Mouse (Mus musculus): ENCODE measurements around the gene Cfap43.
A peak's percentile ranks its signal among the peaks of the same experiment; 100 is the strongest.

Gene Cfap43

DNA sequence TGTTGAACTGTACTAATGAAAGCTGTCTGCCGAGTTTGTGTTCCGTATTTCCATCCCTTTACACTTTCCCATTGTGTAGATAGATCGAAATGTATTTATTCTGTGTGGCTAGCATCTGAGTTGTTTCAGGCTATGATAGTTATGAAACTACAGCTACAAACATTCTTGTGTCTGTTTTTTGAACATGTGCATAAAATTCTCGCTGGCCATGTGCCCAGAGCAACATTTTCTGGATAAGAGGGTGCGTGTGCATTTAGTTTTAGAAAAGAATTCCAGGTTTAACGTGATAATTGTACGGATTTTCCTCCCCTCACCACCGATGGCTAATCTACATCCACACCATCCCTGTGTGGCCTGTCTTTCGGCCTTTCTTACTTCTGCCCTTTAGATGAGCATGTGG lies 205.6 kb downstream of the Cfap43 start:
- no peak for DNase-seq (ENCODE audit: low read depth, low spot score)

DNA sequence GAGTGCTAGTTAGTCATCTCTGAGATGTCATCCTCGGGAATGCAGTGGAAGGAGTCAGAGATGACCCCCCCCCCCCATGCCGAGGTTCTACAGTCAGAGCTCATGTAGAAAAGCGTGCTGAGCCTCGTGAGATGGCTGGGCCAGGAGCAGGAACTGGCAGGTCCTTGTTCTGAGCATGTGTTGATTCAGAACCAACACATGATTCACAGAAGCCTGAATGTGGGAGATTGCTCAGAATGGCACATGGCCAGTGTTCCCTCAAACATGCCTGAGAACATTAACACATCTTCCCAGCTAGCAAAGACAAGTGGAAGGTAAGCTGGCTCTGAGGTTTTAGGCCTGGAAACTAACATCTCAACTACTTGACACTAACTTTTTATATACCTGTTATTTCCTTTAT lies 208.7 kb downstream of the Cfap43 start:
- peak; percentile 54 for DNase-seq (ENCODE audit: low read depth, low spot score)

DNA sequence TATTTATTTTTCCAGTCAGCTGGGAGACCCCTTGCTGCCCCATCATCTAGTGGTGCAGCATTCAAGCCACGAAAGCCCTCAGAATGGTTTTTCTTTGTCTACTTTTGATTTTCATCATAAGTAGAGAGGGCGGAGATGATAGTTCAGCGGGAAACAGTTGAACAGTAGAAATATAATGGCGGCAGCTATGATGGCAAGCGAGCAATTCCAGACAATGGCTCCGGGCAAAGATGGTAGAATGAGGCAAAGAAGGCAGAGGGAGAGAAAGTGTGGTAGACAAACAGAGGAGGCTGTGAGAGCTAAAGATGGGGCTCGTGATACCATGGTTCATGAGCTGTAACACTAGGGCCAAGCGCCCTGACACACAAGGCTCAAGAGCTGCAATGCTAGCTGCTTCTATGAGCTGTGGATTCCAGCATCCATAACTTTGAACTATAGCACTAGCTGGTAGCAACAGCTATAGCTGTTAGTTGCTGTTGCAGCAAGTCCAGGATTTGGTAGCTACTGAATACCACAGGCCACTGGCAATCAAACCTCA lies 213.2 kb downstream of the Cfap43 start:
- DNase-seq (ENCODE audit: low read depth, low spot score), result no peak

DNA sequence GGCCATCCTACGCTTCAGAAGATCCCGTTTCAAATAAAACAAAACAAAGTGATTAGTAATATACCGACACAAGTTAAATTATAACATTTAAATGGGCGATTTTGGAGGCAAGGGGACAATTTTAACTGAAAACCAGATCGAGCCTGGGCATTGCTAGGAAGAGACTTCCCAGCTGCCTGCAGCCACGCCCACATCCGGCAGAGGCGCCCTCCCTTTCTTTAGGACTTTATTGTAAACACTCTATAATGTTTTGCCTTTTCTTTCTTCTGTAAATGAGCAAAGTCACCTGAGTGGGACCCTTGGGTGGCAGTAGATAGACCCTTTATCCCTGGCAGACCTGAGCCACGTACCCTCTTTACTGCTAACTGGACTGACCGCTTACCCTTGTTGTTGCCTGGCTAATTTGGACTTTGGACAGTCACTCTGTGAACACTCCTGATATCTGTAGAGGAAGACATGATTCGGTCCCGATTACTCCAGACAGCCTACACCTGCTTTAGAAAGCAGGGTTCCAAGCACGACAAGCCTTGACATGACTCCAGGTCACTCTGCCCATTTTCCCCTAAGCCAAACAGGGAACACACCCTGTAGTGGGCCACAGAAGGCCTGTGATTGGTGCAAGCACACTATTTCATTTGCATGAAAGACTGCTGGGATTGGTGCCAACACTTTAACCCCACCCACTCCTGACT lies 213.9 kb downstream of the Cfap43 start:
- no peak for DNase-seq (ENCODE audit: low read depth, low spot score)

DNA sequence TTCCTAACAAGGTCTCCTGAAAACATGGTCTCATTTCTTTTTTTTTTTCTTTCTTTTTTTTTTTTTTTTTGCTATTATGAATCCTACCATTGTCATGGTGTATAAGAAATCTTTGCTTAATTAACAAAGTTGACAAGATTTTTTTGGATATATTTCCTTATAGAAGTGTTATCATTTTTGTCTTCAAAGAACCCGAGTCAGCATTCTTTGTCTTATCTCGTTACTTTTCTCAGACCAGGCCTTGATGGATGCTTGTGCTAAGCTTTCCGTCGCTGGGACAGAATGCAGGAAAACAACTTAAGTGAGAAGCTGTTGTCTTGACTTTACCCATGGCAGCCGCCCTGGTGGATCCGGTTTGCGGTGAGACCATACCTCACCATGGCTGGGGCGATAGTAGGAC lies 218.6 kb downstream of the Cfap43 start:
- no peak for DNase-seq (ENCODE audit: low read depth, low spot score)

DNA sequence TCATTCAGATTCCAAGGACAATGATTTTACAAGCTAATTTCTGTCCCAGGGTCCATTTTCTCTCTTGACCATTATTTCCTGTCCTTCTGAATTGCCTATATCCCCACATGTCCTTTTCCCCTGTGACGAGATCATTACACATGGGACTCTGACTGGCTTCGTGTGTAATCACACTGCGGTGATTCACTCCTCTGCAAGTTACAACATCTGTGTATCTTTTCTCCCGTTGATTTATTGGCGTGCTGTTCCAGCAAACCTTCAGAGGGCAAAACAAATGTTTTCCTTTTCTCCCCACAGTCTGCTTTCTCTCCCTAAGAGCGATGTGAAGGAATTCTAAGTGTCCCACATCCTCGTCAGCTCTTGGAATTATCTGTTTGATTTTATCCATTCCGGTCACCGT lies 219.3 kb downstream of the Cfap43 start:
- DNase-seq (ENCODE audit: low read depth, low spot score), result peak; percentile 97

DNA sequence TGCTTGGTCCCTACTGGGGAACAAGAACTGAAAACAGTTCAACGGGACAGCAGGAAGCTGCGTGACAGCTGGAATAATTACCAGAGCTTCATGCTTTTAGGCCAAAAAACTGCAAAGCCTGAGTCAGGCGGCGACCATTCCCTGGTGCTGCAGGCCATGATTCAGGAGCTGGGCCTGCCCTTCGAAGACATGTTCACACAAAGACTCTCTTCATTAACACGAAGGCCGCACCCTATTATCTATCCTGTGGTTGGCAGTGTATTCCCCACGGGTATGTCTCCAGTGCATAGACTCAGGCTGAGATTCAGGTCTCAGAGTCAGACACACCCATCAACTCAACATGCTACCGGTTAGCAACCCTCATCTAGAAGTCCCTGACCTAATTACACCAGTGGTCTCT lies 220.8 kb downstream of the Cfap43 start:
- DNase-seq (ENCODE audit: low read depth, low spot score), result peak; percentile 71

DNA sequence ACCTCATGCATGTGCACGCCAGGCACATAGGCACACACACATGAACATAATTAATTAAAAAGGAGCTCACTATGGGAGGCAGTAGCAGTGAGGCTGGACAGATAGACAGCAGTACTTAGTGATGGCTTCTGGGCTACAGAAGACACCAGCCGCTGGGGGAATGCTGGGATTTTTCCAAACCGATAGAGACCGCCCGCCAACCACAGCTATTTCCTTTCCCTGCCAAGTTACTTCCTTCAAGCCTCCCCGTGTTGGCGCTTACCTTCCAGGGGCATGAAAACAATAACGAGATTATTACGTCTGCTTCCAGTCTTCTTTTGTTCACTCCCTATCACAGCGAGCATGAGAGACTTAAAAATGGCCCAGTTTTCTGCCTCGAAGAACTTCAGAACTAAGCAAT lies 222.0 kb downstream of the Cfap43 start:
- no peak for DNase-seq (ENCODE audit: low read depth, low spot score)

DNA sequence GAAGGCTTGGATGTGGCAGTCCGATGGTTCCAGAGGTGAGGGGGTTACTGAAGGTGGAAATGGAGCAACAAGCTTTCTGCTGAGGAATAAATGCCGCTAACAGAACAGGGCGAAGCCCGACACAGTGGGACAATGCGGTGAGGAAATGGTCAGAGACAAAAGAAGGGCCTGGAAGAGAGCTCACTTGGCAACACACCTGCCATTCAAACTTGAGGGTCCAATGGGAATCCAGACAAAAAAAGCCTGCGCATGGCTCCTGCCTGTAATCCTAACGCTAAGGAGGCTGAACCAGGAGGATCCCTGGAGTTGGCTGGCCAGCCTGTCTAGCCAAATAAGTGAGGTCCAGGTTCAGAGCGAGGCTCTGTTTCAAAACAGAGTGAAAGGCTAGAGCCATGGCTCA lies 222.7 kb downstream of the Cfap43 start:
- DNase-seq (ENCODE audit: low read depth, low spot score), result no peak

DNA sequence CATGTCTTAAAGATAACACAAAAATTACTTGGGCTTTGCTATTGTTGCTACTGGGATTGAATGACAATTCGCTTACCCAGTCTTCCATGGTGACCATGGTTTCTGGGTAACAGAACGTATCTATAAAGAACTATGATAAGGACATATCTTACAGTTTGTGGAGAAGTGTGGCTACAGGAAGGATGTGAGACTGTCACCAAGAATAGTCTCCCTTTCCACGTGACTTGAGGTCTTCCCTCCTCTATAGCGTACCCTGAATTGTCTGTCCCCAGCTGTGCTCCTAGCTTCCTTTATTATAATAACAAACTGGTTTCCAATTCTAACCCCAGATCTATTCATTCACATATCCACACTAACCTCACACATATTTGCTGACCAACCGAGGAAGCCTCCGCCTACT lies 223.4 kb downstream of the Cfap43 start:
- no peak for DNase-seq (ENCODE audit: low read depth, low spot score)

DNA sequence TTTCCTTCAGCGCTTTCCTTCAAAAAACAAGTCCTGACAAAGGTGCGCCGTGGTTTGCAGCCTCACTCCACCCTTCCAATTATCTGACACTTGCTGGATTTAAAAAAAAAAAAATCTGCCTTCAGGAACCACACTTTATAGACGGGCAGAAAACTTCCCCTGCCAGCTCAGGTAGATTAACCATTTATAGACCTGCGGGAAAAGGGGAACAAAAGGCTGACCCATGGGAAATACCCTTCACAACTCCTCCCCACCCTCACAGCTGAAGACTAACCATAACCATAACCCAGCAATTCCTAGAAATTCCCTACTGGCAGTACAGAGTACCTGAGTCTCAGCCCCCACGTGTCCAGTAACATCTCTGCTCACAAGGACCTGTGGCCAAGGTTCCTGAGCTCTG lies 227.1 kb downstream of the Cfap43 start, which contains the start of gene Col17a1:
Col17a1 (minus strand) TSS at position 101 of the 400 bp plus-strand sequence.
- no peak for DNase-seq (ENCODE audit: low read depth, low spot score)

DNA sequence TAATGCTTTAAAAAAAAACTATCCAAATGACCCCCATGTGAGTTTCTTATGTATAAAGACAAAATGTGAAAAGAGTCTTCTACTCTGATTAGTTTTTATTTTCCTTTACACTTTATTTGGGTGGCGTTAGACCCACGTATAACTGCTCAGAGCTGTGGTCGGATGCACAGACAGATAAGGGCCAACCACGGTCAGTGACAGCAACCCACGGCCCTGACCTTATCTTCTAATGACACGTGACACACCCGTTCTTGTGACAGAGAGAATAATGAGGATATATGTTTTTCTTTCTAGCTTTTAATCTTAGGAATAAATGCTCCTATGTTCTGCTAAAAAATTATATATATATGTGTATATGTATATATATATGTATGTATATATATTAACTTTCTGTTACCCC lies 229.5 kb downstream of the Cfap43 start:
- DNase-seq (ENCODE audit: low read depth, low spot score), result no peak
